Mouse (Mus musculus) heart, embryonic 13.5 days (tissue): ENCODE results near the gene Slco2b1. TPM values are rescaled to one million over a fixed set of nuclear protein-coding genes. Genes with fewer than 3 reads are reported as not detected.

Experiments used
- ATAC-seq: fragments of 200-750 bp; cut with Nextera tagmentation; 2 replicates; pipeline ENCODE4 v1.8.0; 2017; ENCODE audit warnings: moderate TSS enrichment; ENCODE audit not compliant: insufficient number of reproducible peaks, low FRiP score, low TSS enrichment; ENCODE audit errors: extremely low read depth
- H3K27ac ChIP-seq: fragments of 300-500 bp; sonication (generic); replicated peaks from 2 replicates; pipeline ENCODE4 v1.5.1; 2015; ENCODE audit warnings: moderate library complexity, mild to moderate bottlenecking, inconsistent platforms
- H3K27me3 ChIP-seq: fragments of 300-500 bp; sonication (generic); replicated peaks from 2 replicates; pipeline ENCODE4 v1.6.1; 2015; ENCODE audit warnings: mild to moderate bottlenecking, inconsistent platforms
- H3K36me3 ChIP-seq: fragments of 300-500 bp; sonication (generic); 2 replicates; pipeline ENCODE4 v1.6.1; 2015; ENCODE audit warnings: mild to moderate bottlenecking, inconsistent platforms
- H3K4me1 ChIP-seq: fragments of 300-500 bp; sonication (generic); 2 replicates; pipeline ENCODE4 v1.6.1; 2015; ENCODE audit warnings: inconsistent platforms
- H3K4me2 ChIP-seq: fragments of 300-500 bp; sonication (generic); 2 replicates; pipeline ENCODE4 v1.6.1; 2015; ENCODE audit warnings: inconsistent platforms, mild to moderate bottlenecking, moderate library complexity
- H3K4me3 ChIP-seq: fragments of 300-500 bp; sonication (generic); 2 replicates; pipeline ENCODE4 v1.5.1; 2015; ENCODE audit warnings: moderate library complexity, mild to moderate bottlenecking, inconsistent platforms
- H3K9ac ChIP-seq: fragments of 300-500 bp; sonication (generic); 2 replicates; pipeline ENCODE4 v1.6.1; 2015; ENCODE audit warnings: inconsistent platforms, mild to moderate bottlenecking, moderate library complexity
- H3K9me3 ChIP-seq: fragments of 300-500 bp; sonication (generic); 2 replicates; pipeline ENCODE4 v1.6.1; 2016; ENCODE audit warnings: inconsistent platforms
- WGBS: fragments of 180-500 bp; shearing (Covaris S2); methylation state at CpG from one replicate; pipeline ENCODE4 v1.1.7; 2015; ENCODE audit warnings: mixed read lengths; 5-methylcytosine and 5-hydroxymethylcytosine counted together
- polyA plus RNA-seq: library from polyadenylated mRNA; unstranded; fragments of >200 nt; fragmentation: Nextera tagmentation; extraction: Ambion mirVana; gene quantifications from 2 replicates; pipeline ENCODE4 v1.2.1, GENCODE M21; 2015

Gene Slco2b1
- polyA plus RNA-seq, 1 experiment from 2014 or later: 1.6 TPM

- no peak for ATAC-seq
- Histone ChIP-seq H3K36me3 (no peaks in the 10 kb centered on the region), H3K27me3 (peaks cover 40% of the 10 kb centered on the region), H3K9ac (no peak overlapping the region), H3K4me2 (no peak overlapping the region), H3K4me3 (no peak overlapping the region), H3K9me3 (no peaks in the 10 kb centered on the region), H3K4me1 (peaks cover 3% of the 10 kb centered on the region; the same call in 1 of the 2 replicates), H3K27ac (no peak overlapping the region)
- WGBS: under 1% methylated on average over 6 of the region's 6 CpGs
These were observed 62.5 kb downstream of the Slco2b1 start for GRCm38 (mm10) chr7:99648623-99649022.

- Histone ChIP-seq H3K4me3 (no peak overlapping the region), H3K36me3 (no peaks in the 10 kb centered on the region), H3K9me3 (no peaks in the 10 kb centered on the region), H3K27me3 (peaks cover 40% of the 10 kb centered on the region), H3K4me2 (no peak overlapping the region), H3K27ac (no peak overlapping the region), H3K4me1 (peaks cover 18% of the 10 kb centered on the region), H3K9ac (no peak overlapping the region)
- ATAC-seq: no peak
- WGBS: 80% methylated on average over 7 of the region's 7 CpGs
These were observed 66.4 kb downstream of the Slco2b1 start for GRCm38 (mm10) chr7:99644701-99645100.

- H3K4me2 ChIP-seq: no peak overlapping the region
- no peak overlapping the region for H3K4me3 ChIP-seq
- H3K9me3 ChIP-seq: no peaks in the 10 kb centered on the region
- H3K36me3 ChIP-seq: no peaks in the 10 kb centered on the region
- no peak for ATAC-seq
- no peak overlapping the region for H3K9ac ChIP-seq
- no peak overlapping the region for H3K27ac ChIP-seq
- 7% methylated on average over 3 of the region's 3 CpGs for WGBS
- H3K4me1 ChIP-seq: peaks cover 14% of the 10 kb centered on the region
- H3K27me3 ChIP-seq: peaks cover 45% of the 10 kb centered on the region
These were observed 69.1 kb downstream of the Slco2b1 start for GRCm38 (mm10) chr7:99642078-99642477.

- Histone ChIP-seq H3K9ac (no peak overlapping the region), H3K4me2 (no peak overlapping the region), H3K9me3 (no peaks in the 10 kb centered on the region), H3K27me3 (peaks cover 47% of the 10 kb centered on the region), H3K4me3 (no peak overlapping the region), H3K27ac (no peak overlapping the region), H3K4me1 (peaks cover 14% of the 10 kb centered on the region), H3K36me3 (no peaks in the 10 kb centered on the region)
- no peak for ATAC-seq
- WGBS: 31% methylated on average over 4 of the region's 4 CpGs
These were observed 69.9 kb downstream of the Slco2b1 start for GRCm38 (mm10) chr7:99641245-99641644.

GRCm38 (mm10) chr7:99633966-99634665, 77.0 kb downstream of the Slco2b1 start:
- Histone ChIP-seq H3K27ac (no peak overlapping the region), H3K9ac (no peak overlapping the region), H3K27me3 (peaks cover 79% of the 10 kb centered on the region), H3K4me1 (no peaks in the 10 kb centered on the region), H3K4me3 (no peak overlapping the region), H3K4me2 (no peak overlapping the region), H3K9me3 (no peaks in the 10 kb centered on the region), H3K36me3 (no peaks in the 10 kb centered on the region)
- no peak for ATAC-seq
- WGBS: 59% methylated on average over 8 of the region's 8 CpGs

GRCm38 (mm10) chr7:99632286-99632685, 78.9 kb downstream of the Slco2b1 start:
- Histone ChIP-seq H3K4me2 (no peak overlapping the region), H3K4me1 (no peaks in the 10 kb centered on the region; the same call in 1 of the 2 replicates), H3K9ac (no peak overlapping the region), H3K4me3 (no peak overlapping the region), H3K36me3 (no peaks in the 10 kb centered on the region), H3K9me3 (no peaks in the 10 kb centered on the region), H3K27me3 (peaks cover 90% of the 10 kb centered on the region), H3K27ac (no peak overlapping the region)
- ATAC-seq: no peak
- 13% methylated on average over 6 of the region's 6 CpGs for WGBS

- peak overlapping the region; percentile 98 for H3K4me2 ChIP-seq
- no peak for ATAC-seq
These were observed 83.8 kb downstream of the Slco2b1 start for GRCm38 (mm10) chr7:99627366-99627765.

GRCm38 (mm10) chr7:99626376-99627270, 84.5 kb downstream of the Slco2b1 start, which contains the start of gene Tpbgl:
Tpbgl (minus strand) TSS chr7:99627103.
- H3K4me3 ChIP-seq: peak within 1 kb of the TSS; percentile 62
- H3K36me3 ChIP-seq: no peaks in the 10 kb centered on the region
- peaks cover 19% of the 10 kb centered on the region for H3K4me1 ChIP-seq
- no peaks in the 10 kb centered on the region for H3K9me3 ChIP-seq
- WGBS: under 1% methylated on average over 74 of the region's 83 CpGs
- no peak within 1 kb of the TSS for H3K27ac ChIP-seq
- ATAC-seq: no peak
- H3K4me2 ChIP-seq: peak within 1 kb of the TSS; percentile 98
- H3K9ac ChIP-seq: peak within 1 kb of the TSS; percentile 71
- peaks cover 100% of the 10 kb centered on the region for H3K27me3 ChIP-seq

More at GRCm38 (mm10) chr7:99627366-99627765, 83.8 kb downstream of the Slco2b1 start:
- Histone ChIP-seq H3K36me3 (no peaks in the 10 kb centered on the region), H3K9me3 (no peaks in the 10 kb centered on the region), H3K27ac (no peak overlapping the region), H3K9ac (no peak overlapping the region), H3K4me3 (peak overlapping the region; percentile 62), H3K4me1 (peaks cover 19% of the 10 kb centered on the region), H3K27me3 (peaks cover 99% of the 10 kb centered on the region)
- 8% methylated on average over 7 of the region's 7 CpGs for WGBS

- H3K4me3 ChIP-seq: peak overlapping the region; percentile 62
- H3K9me3 ChIP-seq: no peaks in the 10 kb centered on the region
- H3K9ac ChIP-seq: peak overlapping the region; percentile 71
- peak; percentile 60; the same call in 1 of the 2 replicates for ATAC-seq
- no peak overlapping the region for H3K27ac ChIP-seq
- peaks cover 100% of the 10 kb centered on the region for H3K27me3 ChIP-seq
- H3K4me1 ChIP-seq: peaks cover 19% of the 10 kb centered on the region
- H3K4me2 ChIP-seq: peak overlapping the region; percentile 98
- no peaks in the 10 kb centered on the region for H3K36me3 ChIP-seq
- under 1% methylated on average over 81 of the region's 81 CpGs for WGBS
These were observed 85.3 kb downstream of the Slco2b1 start for GRCm38 (mm10) chr7:99625722-99626375.

- H3K27me3 ChIP-seq: peaks cover 58% of the 10 kb centered on the region
- no peaks in the 10 kb centered on the region for H3K36me3 ChIP-seq
- no peak overlapping the region for H3K9ac ChIP-seq
- ATAC-seq: no peak
- H3K27ac ChIP-seq: no peak overlapping the region
- no peak overlapping the region for H3K4me2 ChIP-seq
- no peaks in the 10 kb centered on the region for H3K4me1 ChIP-seq
- 5% methylated on average over 3 of the region's 3 CpGs for WGBS
- peaks cover 4% of the 10 kb centered on the region; the same call in 1 of the 2 replicates for H3K9me3 ChIP-seq
- H3K4me3 ChIP-seq: no peak overlapping the region
These were observed 92.3 kb downstream of the Slco2b1 start for GRCm38 (mm10) chr7:99618860-99619259.

GRCm38 (mm10) chr7:99618264-99618663, 92.9 kb downstream of the Slco2b1 start:
- H3K9me3 ChIP-seq: peaks cover 4% of the 10 kb centered on the region; the same call in 1 of the 2 replicates
- no peak for ATAC-seq
- H3K27me3 ChIP-seq: peaks cover 52% of the 10 kb centered on the region
- H3K9ac ChIP-seq: no peak overlapping the region
- no peaks in the 10 kb centered on the region for H3K36me3 ChIP-seq
- no peak overlapping the region for H3K4me2 ChIP-seq
- no peak overlapping the region for H3K27ac ChIP-seq
- H3K4me1 ChIP-seq: no peaks in the 10 kb centered on the region
- H3K4me3 ChIP-seq: no peak overlapping the region
- WGBS: 52% methylated on average over 2 of the region's 2 CpGs
